Comparison of ENCODE assay signal across 8 mouse cellular contexts in genomic region chr16:23984183-23984582, GRCm38 (mm10). TPM values are rescaled to one million over a fixed set of nuclear protein-coding genes. Genes with fewer than 3 reads are reported as not detected.
A peak's percentile ranks its signal among the peaks of the same experiment; 100 is the strongest.
DNase-seq lines count a peak whose midpoint lies in the region; ATAC-seq and TF ChIP-seq lines count a peak whose summit lies in the region.

No protein-coding gene starts in this region.

- TF ChIP-seq POLR2A in kidney, adult 2 months (IDR thresholded peaks at IDR 0.05; ENCODE audit: low read depth, low read length): no peak

- H3K27ac ChIP-seq in embryonic facial prominence, embryonic 13.5 days: no peak overlapping the region
- peak overlapping the region; percentile 80 for H3K27ac ChIP-seq in kidney, adult 2 months (ENCODE audit: insufficient read depth, low read depth, low read length)
- H3K27ac ChIP-seq in limb, embryonic 11.5 days (replicated peaks; ENCODE audit: low read depth, low read length): no peak overlapping the region
- no peak overlapping the region for H3K27ac ChIP-seq in midbrain, embryonic 12.5 days (replicated peaks)

- ATAC-seq in embryonic facial prominence, embryonic 13.5 days (ENCODE audit: insufficient number of reproducible peaks, insufficient read depth, low FRiP score, low TSS enrichment, low read depth): no peak
- ATAC-seq in limb, embryonic 11.5 days (ENCODE audit: insufficient number of reproducible peaks, low FRiP score, low TSS enrichment, low read depth): no peak
- peak; percentile 41 for ATAC-seq in midbrain, embryonic 12.5 days (ENCODE audit: low FRiP score, low read depth)

- H3K27me3 ChIP-seq in embryonic facial prominence, embryonic 13.5 days: peaks cover 28% of the 10 kb centered on the region
- no peaks in the 10 kb centered on the region for H3K27me3 ChIP-seq in kidney, adult 2 months (replicated peaks; ENCODE audit: control insufficient read depth, insufficient read depth, low read length)
- H3K27me3 ChIP-seq in limb, embryonic 11.5 days (ENCODE audit: control insufficient read depth, insufficient read depth, low read length): peaks cover 30% of the 10 kb centered on the region
- H3K27me3 ChIP-seq in midbrain, embryonic 12.5 days: peaks cover 71% of the 10 kb centered on the region

- DNase-seq in adrenal gland, postnatal 4 days (ENCODE audit: low spot score in 2 of 2): peak; percentile 74 to 83
- DNase-seq in heart, adult 8-10 months (ENCODE audit: low spot score): peak; percentile 93
- peak; percentile 96 for DNase-seq in kidney, adult 2 months
- DNase-seq in limb, embryonic 11.5 days (ENCODE audit: low spot score): peak; percentile 93
- peak; percentile 87 for DNase-seq in right cerebral cortex, postnatal 4 days
- DNase-seq in yolk sac, embryonic 10.5 days (ENCODE audit: low spot score): peak; percentile 81

- under 1% methylated on average over 22 of the region's 22 CpGs for WGBS in embryonic facial prominence, embryonic 13.5 days
- WGBS in kidney, adult 2 months: under 1% methylated on average over 22 of the region's 22 CpGs
- WGBS in limb, embryonic 11.5 days: 2% methylated on average over 22 of the region's 22 CpGs
- WGBS in midbrain, embryonic 12.5 days: 2% methylated on average over 22 of the region's 22 CpGs

- H3K9ac ChIP-seq in embryonic facial prominence, embryonic 13.5 days: peak overlapping the region; percentile 68
- H3K9ac ChIP-seq in limb, embryonic 11.5 days (ENCODE audit: low read length): no peak overlapping the region
- H3K9ac ChIP-seq in midbrain, embryonic 12.5 days (replicated peaks): no peak overlapping the region; the same call in 1 of the 2 replicates

- TF ChIP-seq CTCF in kidney, adult 2 months (conservative IDR thresholded peaks at IDR 0.05; ENCODE audit: insufficient read depth, insufficient read length, low read depth, low read length): peak; percentile 97

- H3K4me2 ChIP-seq in embryonic facial prominence, embryonic 13.5 days: peak overlapping the region; percentile 92
- peak overlapping the region; percentile 65 for H3K4me2 ChIP-seq in limb, embryonic 11.5 days (ENCODE audit: low read depth, severe bottlenecking)
- peak overlapping the region; percentile 69 for H3K4me2 ChIP-seq in midbrain, embryonic 12.5 days (replicated peaks)

- H3K4me1 ChIP-seq in embryonic facial prominence, embryonic 13.5 days: peaks cover 64% of the 10 kb centered on the region
- H3K4me1 ChIP-seq in kidney, adult 2 months (ENCODE audit: control insufficient read depth, insufficient read depth, low read length): peaks cover 23% of the 10 kb centered on the region; the same call in 1 of the 2 replicates
- H3K4me1 ChIP-seq in limb, embryonic 11.5 days (ENCODE audit: control insufficient read depth, insufficient read depth, low read length): peaks cover 11% of the 10 kb centered on the region; the same call in 1 of the 2 replicates
- H3K4me1 ChIP-seq in midbrain, embryonic 12.5 days: peaks cover 52% of the 10 kb centered on the region

- H3K4me3 ChIP-seq in embryonic facial prominence, embryonic 13.5 days: peak overlapping the region; percentile 48
- peak overlapping the region; percentile 62 for H3K4me3 ChIP-seq in kidney, adult 2 months (ENCODE audit: insufficient read depth, low read depth, low read length)
- H3K4me3 ChIP-seq in limb, embryonic 11.5 days (ENCODE audit: low read depth, low read length): peak overlapping the region; percentile 31
- H3K4me3 ChIP-seq in midbrain, embryonic 12.5 days: peak overlapping the region; percentile 32

- H3K9me3 ChIP-seq in embryonic facial prominence, embryonic 13.5 days: no peaks in the 10 kb centered on the region
- no peaks in the 10 kb centered on the region for H3K9me3 ChIP-seq in limb, embryonic 11.5 days (ENCODE audit: control insufficient read depth, low read length)
- H3K9me3 ChIP-seq in midbrain, embryonic 12.5 days: no peaks in the 10 kb centered on the region

- H3K36me3 ChIP-seq in embryonic facial prominence, embryonic 13.5 days: no peaks in the 10 kb centered on the region
- H3K36me3 ChIP-seq in kidney, adult 2 months (ENCODE audit: control insufficient read depth, insufficient read depth, low read length): no peaks in the 10 kb centered on the region
- no peaks in the 10 kb centered on the region for H3K36me3 ChIP-seq in limb, embryonic 11.5 days (ENCODE audit: control insufficient read depth, insufficient read depth, low read length)
- H3K36me3 ChIP-seq in midbrain, embryonic 12.5 days: no peaks in the 10 kb centered on the region

RNA-seq across cellular contexts. Expression of gene Gm37419, which starts 4.1 kb away (rescaled TPM):
- not detected for total RNA-seq in adrenal gland, postnatal 4 days (2021)
- polyA plus RNA-seq in embryonic facial prominence, embryonic 13.5 days (2015; fragmentation: Nextera tagmentation; extraction: Ambion mirVana): not detected in 2 replicates
- total RNA-seq in heart, adult 8-10 months (2022): not detected
- not detected in 2 replicates for polyA plus RNA-seq in kidney, adult 2 months (2012; rRNA removed)
- polyA plus RNA-seq in limb, embryonic 11.5 days (2014; fragmentation: Nextera tagmentation; extraction: Ambion mirVana): not detected in 2 replicates
- not detected in 2 replicates for polyA plus RNA-seq in midbrain, embryonic 12.5 days (2016; fragmentation: Nextera tagmentation; extraction: Ambion mirVana)

RNA-seq across cellular contexts. Expression of gene Bcl6, which starts 4.5 kb away (rescaled TPM):
- 10 to 100 TPM; 30.2 to 31.3 TPM for total RNA-seq in adrenal gland, postnatal 4 days (2021)
- 1.8 TPM in 2 replicates for polyA plus RNA-seq in embryonic facial prominence, embryonic 13.5 days (2015; fragmentation: Nextera tagmentation; extraction: Ambion mirVana)
- total RNA-seq in heart, adult 8-10 months (2022): 10 to 100 TPM; 11.6 to 17.5 (median 14.8) TPM
- 11.7 and 13.0 TPM in 2 replicates for polyA plus RNA-seq in kidney, adult 2 months (2012; rRNA removed)
- polyA plus RNA-seq in limb, embryonic 11.5 days (2014; fragmentation: Nextera tagmentation; extraction: Ambion mirVana): 0.23 and 0.24 TPM in 2 replicates
- 0.15 and 0.25 TPM in 2 replicates for polyA plus RNA-seq in midbrain, embryonic 12.5 days (2016; fragmentation: Nextera tagmentation; extraction: Ambion mirVana)

RNA-seq across cellular contexts. Expression of gene Rtp2, which starts 52.0 kb away (rescaled TPM):
- not detected for total RNA-seq in adrenal gland, postnatal 4 days (2021)
- 0.79 and 2.4 TPM in 2 replicates for polyA plus RNA-seq in embryonic facial prominence, embryonic 13.5 days (2015; fragmentation: Nextera tagmentation; extraction: Ambion mirVana)
- total RNA-seq in heart, adult 8-10 months (2022): not detected
- not detected in 2 replicates for polyA plus RNA-seq in kidney, adult 2 months (2012; rRNA removed)
- polyA plus RNA-seq in limb, embryonic 11.5 days (2014; fragmentation: Nextera tagmentation; extraction: Ambion mirVana): not detected in 2 replicates
- not detected in 2 replicates for polyA plus RNA-seq in midbrain, embryonic 12.5 days (2016; fragmentation: Nextera tagmentation; extraction: Ambion mirVana)
